Mouse (Mus musculus) adipose tissue, adult 10 weeks (tissue): ENCODE measurements around the gene Ube2f. TPM values are rescaled to one million over a fixed set of nuclear protein-coding genes. Genes with fewer than 3 reads are reported as not detected.

Experiments
- polyA plus RNA-seq: library from polyadenylated mRNA; stranded (reverse); fragments of 350-450 nt; fragmentation: Illumina TruSeq; extraction: RNeasy Lipid Tissue Mini Kit (QIAGEN cat#74804); gene quantifications from one replicate; pipeline ENCODE4 v1.2.3, GENCODE M21; 2014; ENCODE audit warnings: low read depth, low replicate concordance

Gene Ube2f
- polyA plus RNA-seq, result 45.3 TPM

DNA sequence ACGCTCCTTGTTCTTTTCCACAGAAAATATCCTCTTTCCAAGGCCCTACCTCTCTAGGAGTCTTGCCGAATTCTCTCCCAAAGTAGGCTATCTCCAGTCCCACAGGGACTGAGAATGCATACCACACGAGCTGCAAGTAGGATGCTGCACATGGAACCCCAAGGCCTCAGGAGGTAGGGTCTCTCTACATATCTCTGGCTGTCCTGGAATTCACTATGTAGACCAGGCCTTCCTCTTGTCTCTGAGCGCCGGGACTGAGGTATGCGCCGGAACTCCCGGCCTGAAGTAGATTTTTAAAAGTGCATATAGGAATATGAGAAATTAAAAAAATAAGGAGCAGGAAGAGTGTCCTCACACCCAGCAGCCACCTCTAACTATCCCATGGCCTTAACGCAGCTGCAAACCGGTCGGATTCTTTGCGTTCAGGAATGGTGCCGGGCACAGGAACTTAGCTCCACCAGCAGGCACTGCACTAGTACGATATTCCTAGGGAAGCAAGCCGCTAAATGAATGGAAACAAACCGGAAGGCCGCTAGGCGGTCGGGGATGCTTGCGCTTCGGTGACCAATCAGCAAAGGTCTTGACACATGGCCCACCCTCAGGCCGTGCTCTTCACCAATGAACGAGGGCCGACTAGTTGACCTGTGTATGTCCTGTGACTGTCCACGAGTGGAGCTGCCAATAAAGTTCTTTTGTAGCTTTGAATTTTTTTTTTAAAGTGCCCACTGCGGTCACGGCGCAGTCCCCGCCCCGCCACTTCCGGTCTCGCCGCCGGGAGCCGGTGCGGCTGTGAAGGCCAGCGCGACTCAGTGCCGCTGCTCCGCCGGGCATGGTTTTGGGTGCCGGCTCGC is at the start of gene Ube2f:
Gene Ube2f (plus strand): TSS at position 741 of the 851 bp plus-strand sequence.

DNA sequence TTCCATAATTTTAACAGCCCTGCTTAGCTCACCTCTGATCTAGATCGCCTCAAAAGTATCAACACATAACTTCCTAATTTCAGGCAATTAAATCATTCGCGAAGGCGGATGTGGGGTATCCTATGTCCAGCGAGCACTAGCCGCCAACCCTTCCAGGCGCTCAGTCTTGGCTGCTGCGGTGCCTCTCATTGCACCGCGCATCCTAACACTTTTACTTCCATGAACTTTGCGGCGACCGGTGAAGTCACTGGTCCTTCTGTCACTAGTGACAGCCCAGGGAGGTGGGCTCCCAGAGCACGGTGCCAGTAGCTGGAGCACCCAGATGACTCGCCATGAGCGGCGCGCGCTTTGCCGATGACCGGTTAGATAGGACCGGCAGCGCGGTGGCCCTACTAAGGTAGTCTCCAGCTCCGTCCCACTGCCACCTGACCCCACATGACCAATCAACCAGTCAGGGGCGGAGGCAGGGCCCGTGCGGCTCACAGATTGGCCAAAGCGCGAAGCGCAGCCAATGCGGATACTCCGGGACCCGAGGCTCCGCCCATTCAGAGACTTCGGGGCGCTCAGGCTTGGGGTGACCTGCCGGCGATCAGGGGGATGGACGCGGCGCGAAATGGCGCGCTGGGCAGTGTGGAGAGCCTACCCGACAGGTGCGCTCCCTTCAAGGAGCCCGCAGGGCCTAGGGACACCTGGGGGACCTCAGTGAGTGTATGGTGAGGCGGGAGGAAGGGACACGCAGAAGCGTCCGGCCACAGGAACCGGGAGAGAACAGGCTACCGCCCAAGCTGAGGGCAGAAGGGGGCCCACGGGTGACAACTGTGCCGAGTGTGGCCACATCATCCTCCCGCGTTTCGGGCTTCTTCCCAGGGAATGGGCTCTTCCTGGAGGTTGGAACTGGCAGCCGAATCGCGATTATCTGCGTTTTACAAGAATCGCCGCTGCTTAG is 48.0 kb downstream of the Ube2f start, which contains the start of gene Scly:
Gene Scly (plus strand): TSS at position 540 of the 946 bp plus-strand sequence.

DNA sequence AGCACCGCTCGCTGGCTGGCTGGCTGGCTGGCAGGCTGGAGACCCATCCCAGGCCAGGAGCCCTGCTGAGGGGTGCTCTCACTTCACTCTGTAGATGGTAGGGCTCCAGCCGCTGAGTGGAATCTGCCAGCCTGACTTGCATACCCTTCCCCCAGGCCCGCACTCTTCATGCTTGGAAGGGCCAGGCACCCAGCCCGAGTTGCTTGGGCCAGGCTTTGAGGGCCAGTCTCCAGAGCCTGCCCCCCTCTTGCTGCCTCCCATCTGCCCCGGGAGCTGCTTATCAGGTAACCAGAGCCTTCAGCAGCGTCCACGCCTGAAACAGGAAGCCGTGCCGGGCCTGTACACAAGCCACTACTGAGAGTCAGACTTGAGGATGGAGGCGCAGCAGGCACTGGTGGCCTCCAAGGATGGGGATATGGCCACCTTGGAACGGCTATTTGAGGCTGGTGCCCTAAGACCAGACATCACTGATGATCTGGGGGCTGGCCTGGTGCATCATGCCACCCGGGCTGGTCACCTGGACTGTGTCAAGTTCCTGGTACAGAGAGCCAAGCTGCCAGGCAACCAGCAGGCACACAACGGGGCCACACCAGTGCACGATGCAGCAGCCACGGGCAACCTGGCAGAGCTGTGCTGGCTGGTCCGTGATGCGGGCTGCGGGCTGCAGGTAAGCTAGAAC is 71.8 kb downstream of the Ube2f start, which contains the start of gene Espnl:
Gene Espnl (plus strand): TSS at position 316 of the 679 bp plus-strand sequence.

Other genes starting within 250 kb of the Ube2f start
- gene Rbm44, start 105.2 kb upstream of the Ube2f start, polyA plus RNA-seq, result 0.88 TPM
- gene Ramp1, start 70.5 kb upstream of the Ube2f start, polyA plus RNA-seq, result 35.0 TPM
- 15.7 TPM for gene Scly, start 48.0 kb downstream of the Ube2f start, polyA plus RNA-seq
- gene Espnl, start 71.8 kb downstream of the Ube2f start, polyA plus RNA-seq, result 0.12 TPM
- 0.27 TPM for gene Klhl30, start 100.7 kb downstream of the Ube2f start, polyA plus RNA-seq
- gene Erfe, start 116.1 kb downstream of the Ube2f start, polyA plus RNA-seq, result 0.21 TPM
- gene Ilkap, start 148.5 kb downstream of the Ube2f start, polyA plus RNA-seq, result 60.2 TPM
- 23.1 TPM for gene Hes6, start 163.7 kb downstream of the Ube2f start, polyA plus RNA-seq
- gene Per2, start 209.0 kb downstream of the Ube2f start, polyA plus RNA-seq, result 6.5 TPM
- gene Traf3ip1, start 244.3 kb downstream of the Ube2f start, polyA plus RNA-seq, result 9.2 TPM